Comparison of ENCODE assay signal across 13 mouse cellular contexts in genomic region chr13:31819664-31820405, GRCm38 (mm10). TPM values are rescaled to one million over a fixed set of nuclear protein-coding genes. Genes with fewer than 3 reads are reported as not detected.
DNase-seq lines count a peak whose midpoint lies in the region; ATAC-seq lines count a peak whose summit lies in the region.
"Had no signal": no experiment of that assay in that cellular context is flagged by ENCODE, and none has a peak within 500 bp of the region (broad histone marks: within the 10 kb centered on the region; RNA-seq: fewer than 3 reads in every experiment).

No protein-coding gene starts in this region.

- no peaks in the 10 kb centered on the region for H3K9me3 ChIP-seq in heart, embryonic 15.5 days (replicated peaks)
- no peaks in the 10 kb centered on the region for H3K9me3 ChIP-seq in embryonic facial prominence, embryonic 12.5 days
- no peaks in the 10 kb centered on the region for H3K9me3 ChIP-seq in limb, embryonic 13.5 days
- H3K9me3 ChIP-seq: liver, embryonic 12.5 days had no signal

- intact Hi-C loops in heart, postnatal 25 days (cut with DNase I), result no loop called here

- 46% methylated on average over 14 of the region's 14 CpGs for WGBS in heart, embryonic 15.5 days
- WGBS in embryonic facial prominence, embryonic 12.5 days, result 32% methylated on average over 14 of the region's 14 CpGs
- WGBS in limb, embryonic 13.5 days, result 30% methylated on average over 14 of the region's 14 CpGs

- H3K27me3 ChIP-seq in heart, embryonic 15.5 days, result peaks cover 38% of the 10 kb centered on the region
- peaks cover 33% of the 10 kb centered on the region for H3K27me3 ChIP-seq in embryonic facial prominence, embryonic 12.5 days
- peaks cover 70% of the 10 kb centered on the region for H3K27me3 ChIP-seq in limb, embryonic 13.5 days

- no peak overlapping the region; the same call in 1 of the 2 replicates for H3K4me3 ChIP-seq in heart, embryonic 15.5 days
- H3K4me3 ChIP-seq in embryonic facial prominence, embryonic 12.5 days, result no peak overlapping the region
- H3K4me3 ChIP-seq in limb, embryonic 13.5 days, result peak overlapping the region; percentile 24

- ATAC-seq in heart, embryonic 15.5 days (replicated peaks; ENCODE audit: insufficient number of reproducible peaks, insufficient read depth, low FRiP score, low read depth), result no peak
- ATAC-seq in embryonic facial prominence, embryonic 12.5 days (ENCODE audit: insufficient number of reproducible peaks, insufficient read depth, low FRiP score, low TSS enrichment), result no peak
- peak; percentile 34; the same call in 1 of the 2 replicates for ATAC-seq in limb, embryonic 13.5 days (ENCODE audit: low FRiP score, low read depth)

- no peak overlapping the region for H3K9ac ChIP-seq in heart, embryonic 15.5 days
- no peak overlapping the region for H3K9ac ChIP-seq in embryonic facial prominence, embryonic 12.5 days
- no peak overlapping the region; the same call in 1 of the 2 replicates for H3K9ac ChIP-seq in limb, embryonic 13.5 days
- H3K9ac ChIP-seq: liver, embryonic 12.5 days had no signal

- H3K36me3 ChIP-seq in heart, embryonic 15.5 days, result no peaks in the 10 kb centered on the region
- no peaks in the 10 kb centered on the region for H3K36me3 ChIP-seq in embryonic facial prominence, embryonic 12.5 days
- no peaks in the 10 kb centered on the region for H3K36me3 ChIP-seq in limb, embryonic 13.5 days
- H3K36me3 ChIP-seq: liver, embryonic 12.5 days had no signal

- H3K4me1 ChIP-seq in heart, embryonic 15.5 days (replicated peaks), result peaks cover 19% of the 10 kb centered on the region
- peaks cover 59% of the 10 kb centered on the region for H3K4me1 ChIP-seq in embryonic facial prominence, embryonic 12.5 days
- peaks cover 78% of the 10 kb centered on the region for H3K4me1 ChIP-seq in limb, embryonic 13.5 days
- H3K4me1 ChIP-seq: liver, embryonic 12.5 days had no signal

- H3K4me2 ChIP-seq in heart, embryonic 15.5 days, result peak overlapping the region; percentile 24; the same call in 1 of the 2 replicates
- 0 out of 2 replicates have a peak overlapping the region, but pooled peaks have one; percentile 20 for H3K4me2 ChIP-seq in embryonic facial prominence, embryonic 12.5 days (replicated peaks)
- H3K4me2 ChIP-seq in limb, embryonic 13.5 days (replicated peaks), result peak overlapping the region; percentile 52

- peak; percentile 30 for DNase-seq in adrenal gland, adult 2 months
- DNase-seq in adrenal gland, adult 18-20 months (ENCODE audit: low spot score in 2 of 2), result no peak
- no peak for DNase-seq in heart, postnatal 25 days (ENCODE audit: low spot score)
- no peak for DNase-seq in lung, postnatal 14 days
- DNase-seq in spleen, postnatal 36 days (ENCODE audit: low spot score in 2 of 2), result no peak
- DNase-seq: cerebellum, adult 2 months; kidney, adult 8-10 months; thymus, postnatal 14 days had no signal

- no peak overlapping the region for H3K27ac ChIP-seq in heart, embryonic 15.5 days
- H3K27ac ChIP-seq in embryonic facial prominence, embryonic 12.5 days, result peak overlapping the region; percentile 38
- no peak overlapping the region for H3K27ac ChIP-seq in limb, embryonic 13.5 days
- H3K27ac ChIP-seq: hindbrain, embryonic 14.5 days; liver, embryonic 12.5 days had no signal

RNA-seq across cellular contexts. Expression of gene Foxc1, which starts 13.4 kb away (rescaled TPM):
- total RNA-seq in adrenal gland, adult 2 months (2021), result 1 to 10 TPM; 6.6 to 7.3 TPM
- 10.9 and 11.3 TPM in 2 replicates for polyA plus RNA-seq in adrenal gland, adult 2 months (2012; rRNA removed)
- total RNA-seq in adrenal gland, adult 18-20 months (2021), result 1 to 10 TPM; 4.2 to 7.1 TPM
- 1.9 and 2.2 TPM in 2 replicates for polyA plus RNA-seq in heart, embryonic 15.5 days (2015; fragmentation: Nextera tagmentation; extraction: Ambion mirVana)
- total RNA-seq in heart, postnatal 25 days (2021), result 1 to 10 TPM; 5.1 to 5.8 TPM
- 10.4 and 11.6 TPM in 2 replicates for polyA plus RNA-seq in embryonic facial prominence, embryonic 12.5 days (2016; fragmentation: Nextera tagmentation; extraction: Ambion mirVana)
- polyA plus RNA-seq in limb, embryonic 13.5 days (2015; fragmentation: Nextera tagmentation; extraction: Ambion mirVana), result 5.1 and 6.8 TPM in 2 replicates
